Mouse (Mus musculus) kidney, adult 2 months (tissue): ENCODE measurements around the gene Traf6.

Source experiments
- CTCF ChIP-seq: fragments of 200-500 bp; conservative IDR thresholded peaks from 2 replicates; pipeline ENCODE4 v1.5.1; 2011; ENCODE audit warnings: low read depth, mild to moderate bottlenecking, control low read depth, low read length, moderate library complexity, mixed read lengths; ENCODE audit not compliant: insufficient read depth, insufficient read length
- POLR2A ChIP-seq: fragments of 200-500 bp; IDR thresholded peaks from one replicate; pipeline ENCODE4 v1.6.1; 2011; ENCODE audit warnings: low read depth, low read length, control low read depth

- TF ChIP-seq CTCF (no peak), POLR2A (no peak)
These were observed 63.4 kb downstream of the Traf6 start for GRCm38 (mm10) chr2:101741653-101742052.
